Mouse (Mus musculus) myocyte (in vitro differentiated cells): Measurements from ENCODE around the gene Atcay. TPM values are rescaled to one million over a fixed set of nuclear protein-coding genes. Genes with fewer than 3 reads are reported as not detected.

Source experiments
- H3K27me3 ChIP-seq: one replicate; pipeline ENCODE4 v1.6.1; 2011; ENCODE audit not compliant: control insufficient read depth, insufficient read depth, insufficient read length
- H3K36me3 ChIP-seq: one replicate; pipeline ENCODE4 v1.6.1; 2011; ENCODE audit not compliant: control insufficient read depth, insufficient read depth
- H3K4me2 ChIP-seq: one replicate; pipeline ENCODE4 v1.6.1; 2011; ENCODE audit warnings: low read depth, control low read depth
- H3K4me3 ChIP-seq: one replicate; pipeline ENCODE4 v1.5.1; 2011; ENCODE audit warnings: mild to moderate bottlenecking, control low read depth, moderate library complexity
- H3K79me2 ChIP-seq: one replicate; pipeline ENCODE4 v1.6.1; 2011; ENCODE audit not compliant: control insufficient read depth, insufficient read depth
- H3ac ChIP-seq: one replicate; pipeline ENCODE4 v1.6.1; 2011; ENCODE audit not compliant: control insufficient read depth, insufficient read length
- CEBPB ChIP-seq: IDR thresholded peaks from 2 replicates; pipeline ENCODE4 v1.6.1; 2011; ENCODE audit warnings: mild to moderate bottlenecking, moderate library complexity; ENCODE audit not compliant: poor library complexity, insufficient read depth, severe bottlenecking
- E2F4 ChIP-seq: IDR thresholded peaks from one replicate; pipeline ENCODE4 v1.6.1; 2011; ENCODE audit warnings: mild to moderate bottlenecking, control low read depth, moderate library complexity; ENCODE audit not compliant: insufficient read depth
- MAX ChIP-seq: IDR thresholded peaks from one replicate; pipeline ENCODE4 v1.6.1; 2011; ENCODE audit warnings: low read depth, mild to moderate bottlenecking, control low read depth
- MYOD1 ChIP-seq, 3 experiments: IDR thresholded peaks; one replicate each; pipeline ENCODE4 v1.6.1; 2011; ENCODE audit warnings: control low read depth in 2 of 3, low read depth in 2 of 3, mild to moderate bottlenecking in 2 of 3, moderate library complexity in 1 of 3; ENCODE audit not compliant: insufficient read length in 2 of 3, control insufficient read depth in 1 of 3
- MYOG ChIP-seq, 3 experiments: IDR thresholded peaks; one replicate each; pipeline ENCODE4 v1.6.1; 2011; ENCODE audit warnings: control low read depth in 2 of 3, low read depth in 2 of 3, mild to moderate bottlenecking in 2 of 3; ENCODE audit not compliant: insufficient read length in 2 of 3, control insufficient read depth in 1 of 3, insufficient read depth in 1 of 3
- POLR2A ChIP-seq: IDR thresholded peaks from one replicate; pipeline ENCODE4 v1.6.1; 2011; ENCODE audit warnings: low read depth, mild to moderate bottlenecking, control low read depth, moderate library complexity; ENCODE audit not compliant: insufficient read length
- POLR2AphosphoS2 ChIP-seq: IDR thresholded peaks from one replicate; pipeline ENCODE4 v1.6.1; 2011; ENCODE audit warnings: low read depth, control low read depth; ENCODE audit not compliant: insufficient read length
- REST ChIP-seq: IDR thresholded peaks from one replicate; pipeline ENCODE4 v1.6.1; 2011; ENCODE audit warnings: mild to moderate bottlenecking, control low read depth, moderate library complexity; ENCODE audit not compliant: insufficient read depth, insufficient read length
- SRF ChIP-seq: IDR thresholded peaks from one replicate; pipeline ENCODE4 v1.6.1; 2011; ENCODE audit warnings: low read depth; ENCODE audit not compliant: control insufficient read depth, insufficient read length
- TCF12 ChIP-seq: IDR thresholded peaks from one replicate; pipeline ENCODE4 v1.6.1; 2011; ENCODE audit warnings: mild to moderate bottlenecking, control low read depth; ENCODE audit not compliant: poor library complexity, insufficient read depth, severe bottlenecking
- TCF3 ChIP-seq: IDR thresholded peaks from one replicate; pipeline ENCODE4 v1.6.1; 2011; ENCODE audit warnings: low read depth, control low read depth; ENCODE audit not compliant: insufficient read length
- USF1 ChIP-seq: IDR thresholded peaks from one replicate; pipeline ENCODE4 v1.6.1; 2011; ENCODE audit warnings: low read depth, mild to moderate bottlenecking, control low read depth, moderate library complexity
- polyA plus RNA-seq: library from polyadenylated mRNA; unstranded; fragments of >200 nt; fragmentation: generic; extraction: Trizol; gene quantifications from one replicate; pipeline ENCODE4 v1.2.1, GENCODE M21; 2012; ENCODE audit warnings: missing spikeins

The Atcay gene
- polyA plus RNA-seq, 1 experiment, result 0.11 TPM

DNA sequence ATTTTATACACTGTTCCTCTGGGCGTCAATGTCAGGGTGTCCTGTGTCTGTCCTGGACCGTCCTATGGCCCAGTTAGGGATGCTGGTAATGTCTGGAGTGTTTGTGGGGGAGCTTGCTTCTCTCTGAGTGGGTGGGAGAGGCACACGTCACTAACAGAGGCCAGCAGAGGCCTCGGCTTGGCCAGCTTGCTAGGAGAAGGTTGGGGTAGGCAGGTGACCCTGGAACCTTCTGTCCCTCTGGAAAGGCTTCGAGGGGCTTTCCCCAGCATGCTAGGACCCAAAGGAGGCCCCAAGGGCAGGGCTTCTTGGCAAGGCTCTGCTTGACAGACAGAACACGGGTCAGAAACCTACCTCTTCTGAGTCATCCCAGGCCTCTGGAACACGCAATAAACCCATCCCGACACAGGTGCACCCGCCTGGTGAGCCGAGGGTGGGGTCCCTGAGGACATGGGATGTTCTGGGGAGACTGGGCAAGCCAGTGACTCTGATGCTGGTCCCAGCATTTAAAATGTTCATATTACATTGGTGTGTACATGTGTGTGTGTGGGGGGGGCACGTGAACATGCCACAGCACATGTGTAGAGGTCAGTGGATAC, 34.1 kb downstream of the Atcay start:
- Histone ChIP-seq H3K79me2 (no peaks in the 10 kb centered on the region), H3K4me3 (peak overlapping the region; percentile 30), H3K27me3 (no peaks in the 10 kb centered on the region), H3ac (no peak overlapping the region), H3K4me2 (peak overlapping the region; percentile 59), H3K36me3 (no peaks in the 10 kb centered on the region)
- TF ChIP-seq MYOD1 (IDR thresholded peaks at IDR 0.05; ENCODE audit: control insufficient read depth in 1 of 3, insufficient read length in 2 of 3, low read depth in 2 of 3) (peak in 2 of 3 experiments; percentile 5 to 70), MAX (no peak), MYOG (IDR thresholded peaks at IDR 0.05; ENCODE audit: control insufficient read depth in 1 of 3, insufficient read depth in 1 of 3, insufficient read length in 2 of 3, low read depth in 2 of 3) (peak in 1 of 3 experiments; percentile 65), E2F4 (no peak), REST (no peak), POLR2AphosphoS2 (peak; percentile 40), TCF12 (no peak), TCF3 (no peak), SRF (no peak), POLR2A (no peak), USF1 (no peak), CEBPB (no peak)

DNA sequence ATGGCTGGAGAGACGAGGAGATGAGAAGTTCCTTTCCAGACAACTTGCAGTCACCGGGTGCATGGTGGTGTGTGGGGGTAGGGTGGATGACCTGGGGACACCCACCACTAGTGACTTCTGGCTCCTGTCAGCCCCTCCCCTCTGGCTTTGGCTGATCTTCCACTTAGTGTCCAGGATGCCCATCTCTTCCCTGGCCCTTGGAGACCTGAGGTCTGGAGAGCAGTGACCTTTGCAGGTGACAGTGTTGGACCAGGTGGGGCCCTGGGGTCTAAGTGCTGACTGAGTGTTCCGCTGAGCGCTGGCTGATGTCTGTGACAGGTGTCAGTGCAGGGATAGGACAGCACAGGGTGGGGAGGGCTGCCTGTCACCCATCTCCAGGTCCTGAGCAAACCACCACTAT, 35.3 kb downstream of the Atcay start:
- TF ChIP-seq MYOG (IDR thresholded peaks at IDR 0.05; ENCODE audit: control insufficient read depth in 1 of 3, insufficient read depth in 1 of 3, insufficient read length in 2 of 3, low read depth in 2 of 3) (peak in 2 of 3 experiments; percentile 32 to 63), TCF3 (no peak), MAX (no peak), MYOD1 (IDR thresholded peaks at IDR 0.05; ENCODE audit: control insufficient read depth in 1 of 3, insufficient read length in 2 of 3, low read depth in 2 of 3) (peak in 2 of 3 experiments; percentile 69 to 95), SRF (no peak), USF1 (no peak), POLR2AphosphoS2 (no peak), REST (no peak), E2F4 (no peak), CEBPB (no peak), TCF12 (no peak), POLR2A (peak; percentile 60)
- Histone ChIP-seq H3K4me3 (peak overlapping the region; percentile 30), H3ac (no peak overlapping the region), H3K36me3 (no peaks in the 10 kb centered on the region), H3K27me3 (no peaks in the 10 kb centered on the region), H3K79me2 (no peaks in the 10 kb centered on the region), H3K4me2 (peak overlapping the region; percentile 59)

DNA sequence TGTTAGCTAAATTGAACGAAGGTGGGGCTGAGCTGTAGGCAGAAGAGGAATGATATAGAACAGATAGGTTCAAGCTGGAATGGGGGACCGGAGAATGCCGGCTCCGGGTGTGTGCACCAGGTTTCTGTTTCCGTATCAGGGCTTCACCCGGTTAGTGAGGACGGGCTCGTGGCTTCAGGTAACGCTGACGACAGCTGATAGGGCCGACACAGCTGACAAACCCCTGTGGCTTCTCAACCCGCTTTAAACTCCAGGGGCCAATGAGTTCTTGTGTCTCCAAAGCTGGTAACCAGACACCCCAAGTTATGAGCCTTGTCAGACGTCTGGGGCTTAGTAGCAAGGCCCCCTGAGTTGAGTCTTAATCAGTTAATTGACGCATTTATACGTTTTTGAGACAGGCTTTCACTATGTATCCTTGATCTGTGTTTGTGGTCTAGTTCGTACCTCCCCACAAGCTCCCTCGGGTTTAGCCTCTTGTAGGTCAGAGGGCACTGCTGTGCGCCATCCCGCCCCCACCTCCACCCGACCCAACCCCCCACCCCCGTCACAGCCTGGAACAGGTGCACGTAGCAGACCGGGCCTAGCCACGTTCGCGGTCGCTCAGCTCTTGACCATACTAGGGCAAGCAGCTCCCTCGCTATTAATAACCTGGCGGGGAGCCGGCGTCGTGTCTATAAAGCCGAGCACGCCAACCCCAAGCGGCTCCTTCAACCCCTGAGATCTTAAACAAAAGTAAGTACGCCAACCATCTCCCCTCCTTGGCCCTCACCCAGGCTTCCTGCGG, 36.5 kb downstream of the Atcay start:
- peak; percentile 63 for TF ChIP-seq POLR2AphosphoS2
- TF ChIP-seq USF1, result no peak
- no peak for TF ChIP-seq REST
- TF ChIP-seq MYOG (IDR thresholded peaks at IDR 0.05; ENCODE audit: control insufficient read depth in 1 of 3, insufficient read depth in 1 of 3, insufficient read length in 2 of 3, low read depth in 2 of 3), result peak; percentile 64 to 94 (median 92)
- no peak for TF ChIP-seq MAX
- peak; percentile 28 for TF ChIP-seq TCF3
- TF ChIP-seq TCF12, result peak; percentile 6
- TF ChIP-seq E2F4, result no peak
- peak; percentile 48 for TF ChIP-seq POLR2A
- TF ChIP-seq CEBPB, result no peak
- TF ChIP-seq SRF, result peak; percentile 98
- peak in 2 of 3 experiments; percentile 91 to 97 for TF ChIP-seq MYOD1 (IDR thresholded peaks at IDR 0.05; ENCODE audit: control insufficient read depth in 1 of 3, insufficient read length in 2 of 3, low read depth in 2 of 3)

DNA sequence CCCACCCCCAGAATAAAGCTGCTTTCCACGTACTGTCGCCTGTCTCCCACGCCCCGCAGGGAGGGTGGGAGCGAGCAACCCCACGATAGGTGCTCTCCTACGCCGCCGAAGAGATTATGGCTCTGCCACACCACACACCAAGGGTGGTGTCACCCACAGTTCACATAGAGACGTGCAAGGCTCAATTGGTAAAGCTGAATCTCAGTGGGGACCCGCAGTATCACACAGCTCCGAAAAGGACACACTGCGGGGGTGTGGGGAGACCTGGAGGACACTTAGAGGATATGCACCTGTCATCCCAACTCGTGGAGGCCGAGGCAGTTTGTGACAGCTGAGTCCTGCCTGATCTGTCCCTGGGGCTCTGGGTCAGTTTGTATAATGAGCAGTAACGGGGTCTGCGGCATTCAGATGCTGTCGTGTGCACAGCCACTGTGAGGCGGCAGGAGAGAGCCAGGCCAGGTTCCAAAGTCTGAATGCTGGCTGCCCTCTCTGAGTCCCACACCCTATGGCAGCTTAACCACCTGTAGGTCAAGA, 37.6 kb downstream of the Atcay start:
- H3K79me2 ChIP-seq, result no peaks in the 10 kb centered on the region
- H3ac ChIP-seq, result peak overlapping the region; percentile 65
- TF ChIP-seq E2F4 (no peak), SRF (no peak), TCF3 (peak; percentile 49), REST (no peak), POLR2AphosphoS2 (no peak), MYOD1 (IDR thresholded peaks at IDR 0.05; ENCODE audit: control insufficient read depth in 1 of 3, insufficient read length in 2 of 3, low read depth in 2 of 3) (peak; percentile 45 to 98 (median 93)), MYOG (IDR thresholded peaks at IDR 0.05; ENCODE audit: control insufficient read depth in 1 of 3, insufficient read depth in 1 of 3, insufficient read length in 2 of 3, low read depth in 2 of 3) (peak in 2 of 3 experiments; percentile 10 to 77), POLR2A (peak; percentile 11)
- H3K27me3 ChIP-seq, result no peaks in the 10 kb centered on the region
- H3K4me2 ChIP-seq, result peak overlapping the region; percentile 86
- peaks cover 5% of the 10 kb centered on the region for H3K36me3 ChIP-seq
- H3K4me3 ChIP-seq, result peak overlapping the region; percentile 15

More for the DNA sequence above, 36.5 kb downstream of the Atcay start:
- H3K27me3 ChIP-seq, result no peaks in the 10 kb centered on the region
- no peaks in the 10 kb centered on the region for H3K79me2 ChIP-seq
- H3K4me2 ChIP-seq, result peak overlapping the region; percentile 86
- peaks cover 5% of the 10 kb centered on the region for H3K36me3 ChIP-seq
- peak overlapping the region; percentile 30 for H3K4me3 ChIP-seq
- H3ac ChIP-seq, result no peak overlapping the region
